Mouse (Mus musculus): ENCODE measurements around the gene Upk1a.

Gene Upk1a

DNA sequence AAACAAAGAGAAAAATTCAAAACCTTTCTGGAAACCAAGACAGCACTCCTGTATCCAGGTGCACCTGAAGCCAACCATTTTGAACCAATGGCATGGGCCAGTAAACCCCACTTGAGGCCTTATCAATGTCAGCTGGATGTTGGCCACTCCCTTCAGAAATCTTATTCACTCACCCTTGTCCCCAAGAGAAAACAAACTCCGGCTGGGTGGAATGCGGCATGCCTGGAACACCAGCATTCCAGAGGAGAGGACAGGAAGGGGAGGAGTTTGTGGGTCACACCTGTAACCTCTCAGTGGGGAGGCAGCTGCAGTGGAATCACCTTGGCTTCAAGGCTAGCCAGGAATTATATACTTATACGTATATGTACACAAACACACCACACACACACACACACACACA lies 10.1 kb downstream of the Upk1a start:
- DNase-seq, result peak; percentile 75 to 90

- DNase-seq, result peak; percentile 76 to 88
These were observed 12.0 kb downstream of the Upk1a start for GRCm38 (mm10) chr7:30600651-30601050.

GRCm38 (mm10) chr7:30599933-30600353 lies 12.7 kb downstream of the Upk1a start:
- DNase-seq, result peak; percentile 94 to 97

DNA sequence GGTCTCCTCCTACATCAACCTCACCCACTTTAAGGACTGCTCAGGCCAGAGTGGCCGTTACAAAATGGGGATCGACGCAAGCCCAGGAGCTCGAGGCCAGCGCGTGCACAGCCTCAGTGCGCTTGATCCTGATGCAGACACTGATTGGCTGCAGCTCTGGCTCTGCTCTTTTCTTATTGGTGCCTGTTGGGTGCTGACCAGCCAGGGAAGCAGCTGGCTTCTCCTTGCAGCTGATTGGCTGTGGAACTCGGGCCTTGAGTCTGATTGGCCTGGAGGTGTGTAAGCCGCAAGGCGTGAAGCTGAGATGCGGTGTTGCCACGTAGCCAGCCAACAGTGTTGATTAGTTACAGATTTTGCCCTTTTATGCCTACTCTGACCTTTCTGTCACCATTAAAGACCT lies 13.9 kb downstream of the Upk1a start, which contains the start of gene Zbtb32:
Zbtb32 (minus strand) TSS at position 124 of the 400 bp plus-strand sequence.
- DNase-seq, result no peak

- DNase-seq, result peak; percentile 41 to 42
These were observed 15.8 kb downstream of the Upk1a start for GRCm38 (mm10) chr7:30596811-30597210.

DNA sequence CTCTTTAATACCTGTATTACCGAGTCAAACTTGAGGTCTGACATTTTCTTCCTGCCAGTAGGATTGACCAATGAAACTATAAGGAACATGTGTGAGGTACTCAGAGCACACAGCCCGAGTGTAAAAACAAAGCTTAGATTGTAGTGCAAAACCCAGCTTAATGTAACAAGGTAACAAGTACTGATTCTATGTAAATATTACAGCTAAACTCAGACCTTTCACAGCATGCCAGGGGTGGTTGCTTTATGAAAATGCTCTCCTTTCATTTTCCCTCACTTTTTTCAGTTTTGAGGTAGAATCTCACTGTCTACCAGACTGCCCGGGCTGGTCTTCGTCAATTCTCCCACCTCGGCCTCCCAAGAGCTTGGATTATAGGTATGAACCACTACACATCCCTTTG lies 16.6 kb downstream of the Upk1a start:
- DNase-seq, result no peak

GRCm38 (mm10) chr7:30594510-30595024 lies 18.1 kb downstream of the Upk1a start:
- no peak for DNase-seq

DNA sequence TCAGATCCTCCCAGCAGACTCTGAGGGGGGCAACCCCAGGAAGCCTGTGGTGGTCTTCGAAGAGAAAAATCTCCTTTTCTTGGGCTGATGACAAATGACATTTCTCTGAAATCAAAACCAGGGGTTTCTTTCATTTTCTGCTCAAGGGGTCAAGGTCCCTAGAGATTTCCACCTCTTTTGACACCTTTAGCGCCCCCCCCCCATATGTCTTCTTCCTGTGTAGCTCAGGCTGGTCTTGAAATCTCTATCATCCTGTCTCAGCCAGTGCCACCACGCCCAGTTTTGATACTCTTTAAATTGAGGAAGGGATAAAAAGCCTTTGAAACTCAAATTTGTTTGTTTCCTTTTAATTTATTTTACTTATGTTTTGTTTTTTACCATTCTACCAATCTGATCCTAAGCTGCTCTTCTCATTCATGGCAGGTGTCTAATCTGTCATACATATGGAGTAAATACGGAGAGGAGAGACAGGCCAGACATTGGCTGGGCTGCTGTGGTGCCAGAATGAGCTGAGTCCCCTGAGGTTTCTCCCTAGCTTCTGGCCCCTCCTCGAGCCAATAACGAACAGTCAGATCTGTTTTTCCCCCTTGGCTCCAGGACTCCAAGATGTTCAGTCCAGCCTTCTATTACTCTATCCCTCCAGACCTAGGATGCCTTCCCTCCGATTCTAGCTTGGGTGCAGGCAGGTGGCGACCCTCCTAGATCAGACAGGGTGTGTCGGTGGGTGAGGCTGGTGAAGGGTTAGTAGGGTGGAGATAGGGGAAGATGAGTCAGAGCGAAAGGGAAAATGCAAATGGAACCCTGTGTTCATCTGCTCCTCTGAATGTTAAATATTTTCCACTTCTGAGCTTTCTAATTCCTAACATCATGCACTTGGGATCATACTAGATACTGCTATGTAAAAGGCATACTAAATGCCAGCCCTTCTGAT lies 18.8 kb downstream of the Upk1a start:
- no peak for DNase-seq

DNA sequence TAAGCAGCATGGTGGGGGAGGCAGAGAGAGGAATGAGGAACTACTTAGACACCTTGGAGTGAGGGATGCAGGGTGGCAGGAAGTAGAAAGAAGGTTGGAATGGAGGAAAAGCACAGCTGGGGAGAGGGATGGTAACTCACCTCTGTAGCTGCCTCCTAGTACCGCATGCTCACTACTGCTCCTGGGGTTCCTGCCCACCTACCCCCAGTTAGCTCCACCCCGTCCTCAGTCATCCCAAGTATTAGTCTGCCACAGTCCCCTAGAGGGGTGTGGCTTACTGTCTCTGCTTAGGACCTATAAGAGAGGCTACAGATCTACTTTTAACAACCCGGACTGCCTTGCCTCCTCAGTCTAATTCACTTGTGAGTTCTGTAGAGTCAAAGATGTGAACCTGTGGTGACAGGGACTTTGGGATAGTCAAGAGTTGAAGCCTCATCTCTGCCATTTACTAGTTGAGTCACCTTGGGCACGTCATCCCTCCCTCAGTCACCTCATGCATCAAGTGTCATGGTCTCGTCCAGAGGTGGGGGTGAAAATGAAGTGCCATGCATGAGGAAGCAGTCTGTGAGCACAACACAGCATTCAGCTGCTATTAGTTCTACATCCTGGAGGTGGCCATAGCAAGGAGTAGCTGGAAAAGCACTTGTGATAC lies 19.7 kb downstream of the Upk1a start:
- no peak for DNase-seq

GRCm38 (mm10) chr7:30591605-30591951 lies 21.1 kb downstream of the Upk1a start:
- DNase-seq, result no peak

- no peak for DNase-seq
These were observed 21.6 kb downstream of the Upk1a start for GRCm38 (mm10) chr7:30590927-30591604.

- peak; percentile 85 to 90 for DNase-seq
These were observed 23.0 kb downstream of the Upk1a start for GRCm38 (mm10) chr7:30589435-30590301.

DNA sequence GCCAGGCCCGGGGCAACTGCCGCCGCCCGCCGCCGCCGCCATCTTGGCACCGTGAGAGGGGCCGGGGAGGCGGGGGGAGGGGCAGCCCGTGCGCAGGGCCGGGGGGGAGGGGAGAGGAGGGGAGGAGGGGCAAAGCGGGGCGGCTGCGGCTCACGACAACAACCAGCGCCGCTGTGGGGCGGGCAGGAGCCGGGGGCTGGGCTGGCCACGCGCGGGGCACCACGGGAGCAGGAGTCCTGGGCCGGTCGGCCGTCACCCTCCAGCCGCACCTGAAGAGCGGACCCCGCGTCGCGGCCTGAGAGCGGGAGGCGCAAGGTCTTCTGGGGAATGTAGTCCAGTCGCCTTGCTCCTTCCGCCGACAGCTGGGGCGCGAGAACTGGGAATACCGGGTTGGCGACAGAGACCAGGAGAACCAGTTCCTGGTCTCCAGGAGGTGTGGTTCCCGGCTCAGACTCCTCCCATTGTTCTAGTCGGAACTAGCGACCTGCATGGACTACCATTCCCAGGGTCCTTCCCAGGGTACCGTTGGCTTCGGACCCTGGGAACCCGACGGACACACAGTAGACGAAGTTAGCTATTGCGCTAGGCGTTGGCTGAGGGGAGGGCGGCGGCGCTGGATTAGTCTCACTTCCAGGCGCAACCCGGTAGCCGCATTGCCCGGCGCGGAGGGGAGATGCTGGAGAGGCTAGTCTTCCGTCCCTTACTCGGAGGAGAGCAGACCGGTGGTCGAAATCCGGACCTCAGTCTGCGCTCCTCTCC lies 23.8 kb downstream of the Upk1a start, which contains the start of gene Kmt2b:
Kmt2b (minus strand) TSS at position 51 of the 759 bp plus-strand sequence.
- peak; percentile 97 to 99 for DNase-seq

GRCm38 (mm10) chr7:30587842-30588667 lies 24.6 kb downstream of the Upk1a start:
- peak in 1 of 2 experiments; percentile 64 for DNase-seq

DNA sequence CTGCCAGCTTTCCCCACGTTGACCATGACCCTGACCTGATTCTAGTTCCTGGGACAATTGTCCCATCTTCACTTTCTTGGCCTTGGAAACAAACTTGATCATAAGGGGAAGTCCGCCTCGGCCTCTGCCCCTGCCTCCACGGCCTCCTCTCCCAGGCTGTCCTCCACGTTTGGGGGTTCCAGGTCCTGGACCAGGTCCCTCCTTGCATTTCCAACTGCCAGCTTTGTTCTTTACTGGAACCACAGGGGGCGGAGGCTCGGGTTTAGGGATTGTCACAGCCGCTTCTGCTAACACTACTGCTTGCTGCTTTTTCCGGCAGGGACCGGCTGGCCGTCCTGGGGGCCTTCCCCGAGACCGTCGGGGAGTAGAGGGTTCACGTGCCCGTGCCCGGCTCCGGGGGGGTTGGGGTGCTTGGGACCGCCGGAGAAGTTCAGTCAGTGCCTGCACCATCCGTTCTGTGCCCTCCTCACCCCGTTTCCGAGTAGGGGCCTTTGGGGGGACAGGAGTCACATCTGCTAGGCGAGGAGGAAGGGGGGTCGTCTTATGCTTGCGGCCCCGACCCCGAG lies 26.1 kb downstream of the Upk1a start:
- no peak for DNase-seq

DNA sequence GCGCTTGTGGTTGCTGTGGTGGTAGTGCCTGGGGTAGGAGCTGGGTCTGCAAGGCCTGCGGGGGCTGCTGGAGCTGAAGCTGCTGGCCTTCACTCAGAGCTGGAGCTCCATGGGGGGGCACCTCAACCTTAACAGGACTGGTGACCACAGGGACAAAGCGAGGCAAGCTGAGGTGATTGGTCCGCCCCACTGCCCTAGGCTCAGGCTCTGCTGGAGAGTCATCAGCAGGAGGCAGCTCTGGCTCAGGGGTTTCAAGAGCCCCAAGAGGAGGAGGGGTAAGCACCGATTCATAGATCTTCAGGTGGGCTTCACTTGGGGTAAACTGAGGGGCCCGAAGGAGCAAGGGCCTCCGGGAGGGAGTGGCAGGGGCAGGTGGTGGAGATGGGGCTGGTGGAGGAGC lies 27.5 kb downstream of the Upk1a start:
- no peak for DNase-seq

DNA sequence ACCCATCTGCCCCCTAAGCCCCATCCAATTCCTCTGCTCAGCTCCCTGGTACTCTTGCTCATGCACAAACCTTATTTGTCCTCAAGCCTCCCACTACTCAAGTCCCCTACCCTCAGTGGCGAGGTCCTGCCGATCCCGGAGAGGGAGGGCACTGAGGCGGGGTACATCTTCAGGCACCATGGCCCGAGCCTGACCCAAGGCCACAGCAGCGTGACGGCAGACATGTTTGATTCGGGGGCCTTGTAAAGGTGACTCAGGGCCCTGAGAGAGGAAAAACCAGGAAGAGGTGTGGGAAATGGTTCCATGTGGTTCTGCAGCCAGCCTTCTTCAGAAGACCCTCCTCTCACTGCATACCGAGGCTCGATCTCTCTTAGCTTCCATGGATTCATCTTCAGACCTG lies 28.3 kb downstream of the Upk1a start:
- DNase-seq, result no peak

DNA sequence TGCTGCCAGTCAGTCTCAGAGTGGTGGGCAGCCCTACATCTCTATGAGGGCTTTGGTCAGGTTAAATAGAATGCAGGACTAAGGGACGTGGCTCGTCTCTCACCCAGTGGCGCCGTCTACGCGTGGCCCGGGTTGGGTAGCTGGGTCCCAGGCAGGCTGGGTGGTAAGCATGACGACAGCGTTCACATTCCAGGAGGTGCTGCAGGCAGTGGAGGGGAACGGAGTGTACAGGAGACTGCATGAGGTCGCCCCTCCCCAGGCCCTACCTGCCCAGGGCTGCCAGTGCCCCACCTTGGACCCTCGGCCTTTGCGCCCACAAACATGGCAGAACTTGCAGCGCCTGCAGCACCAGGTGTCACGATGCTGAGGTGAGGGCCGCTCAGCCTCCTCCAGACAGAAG lies 31.1 kb downstream of the Upk1a start:
- no peak for DNase-seq

DNA sequence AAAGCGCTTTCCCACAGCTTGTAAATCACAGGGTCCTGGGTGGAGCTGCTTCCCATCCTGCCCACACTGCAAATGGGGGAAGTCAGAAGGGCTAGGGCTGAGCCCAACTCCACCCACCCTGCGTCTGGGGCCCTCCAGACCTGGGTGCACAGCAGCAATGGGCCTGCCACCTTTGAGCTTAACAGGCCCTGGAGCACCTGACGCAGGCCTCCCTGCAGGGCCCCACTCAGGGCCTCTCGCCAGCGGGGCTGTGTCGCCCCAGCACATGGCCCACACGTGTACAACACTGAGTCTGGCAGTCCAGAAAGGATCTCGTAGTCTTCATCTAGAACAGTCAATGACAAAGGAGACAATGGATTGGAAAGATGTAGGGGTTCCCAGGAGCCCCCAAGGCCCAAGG lies 32.7 kb downstream of the Upk1a start:
- no peak for DNase-seq

DNA sequence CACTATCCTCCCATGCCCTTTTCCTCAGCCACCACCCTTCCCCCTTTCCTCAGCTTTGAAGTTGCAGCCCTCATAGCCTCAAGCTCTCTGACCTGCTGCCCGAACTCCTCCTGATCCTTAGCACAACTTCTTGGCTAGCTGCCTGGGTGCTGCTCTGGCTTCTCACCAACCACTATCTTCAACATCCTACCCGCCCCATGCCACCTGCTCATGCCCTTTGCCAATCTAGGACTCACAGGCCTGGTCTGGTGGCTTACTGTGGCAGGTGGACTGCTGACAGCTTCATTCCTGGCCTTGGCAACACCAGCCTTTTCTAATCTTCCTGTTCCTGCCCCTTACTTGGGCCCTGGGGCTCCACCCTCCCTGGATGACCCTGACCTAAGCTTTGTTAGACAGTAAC lies 39.7 kb downstream of the Upk1a start:
- no peak for DNase-seq

Measured in lung, postnatal 4 days (tissue).